Mouse (Mus musculus) kidney, embryonic 15.5 days (tissue): ENCODE results near the gene Gm17334. TPM values are rescaled to one million over a fixed set of nuclear protein-coding genes. Genes with fewer than 3 reads are reported as not detected.

Source experiments
- ATAC-seq: fragments of 200-750 bp; cut with Nextera tagmentation; replicated peaks from 2 replicates; pipeline ENCODE4 v1.8.0; 2017; ENCODE audit warnings: moderate TSS enrichment; ENCODE audit not compliant: low FRiP score
- H3K27ac ChIP-seq: fragments of 300-500 bp; sonication (generic); 2 replicates; pipeline ENCODE4 v1.5.1; 2015; ENCODE audit warnings: mild to moderate bottlenecking, inconsistent platforms
- H3K27me3 ChIP-seq: fragments of 300-500 bp; sonication (generic); 2 replicates; pipeline ENCODE4 v1.6.1; 2015; ENCODE audit warnings: inconsistent platforms
- H3K36me3 ChIP-seq: fragments of 300-500 bp; sonication (generic); 2 replicates; pipeline ENCODE4 v1.6.1; 2015; ENCODE audit warnings: inconsistent platforms
- H3K4me1 ChIP-seq: fragments of 300-500 bp; sonication (generic); 2 replicates; pipeline ENCODE4 v1.6.1; 2015; ENCODE audit warnings: inconsistent platforms
- H3K4me2 ChIP-seq: fragments of 300-500 bp; sonication (generic); 2 replicates; pipeline ENCODE4 v1.6.1; 2015; ENCODE audit warnings: moderate library complexity, mild to moderate bottlenecking, inconsistent platforms
- H3K4me3 ChIP-seq: fragments of 300-500 bp; sonication (generic); replicated peaks from 2 replicates; pipeline ENCODE4 v1.5.1; 2015; ENCODE audit warnings: mild to moderate bottlenecking, inconsistent platforms
- H3K9ac ChIP-seq: fragments of 300-500 bp; sonication (generic); 2 replicates; pipeline ENCODE4 v1.6.1; 2015; ENCODE audit warnings: mild to moderate bottlenecking, inconsistent platforms
- H3K9me3 ChIP-seq: fragments of 300-500 bp; sonication (generic); replicated peaks from 2 replicates; pipeline ENCODE4 v1.6.1; 2016; ENCODE audit warnings: inconsistent platforms
- WGBS: fragments of 180-500 bp; shearing (Covaris S2); methylation state at CpG from one replicate; pipeline ENCODE4 v1.1.7; 2015; ENCODE audit warnings: mixed read lengths; 5-methylcytosine and 5-hydroxymethylcytosine counted together
- polyA plus RNA-seq: library from polyadenylated mRNA; unstranded; fragments of >200 nt; fragmentation: Nextera tagmentation; extraction: Ambion mirVana; gene quantifications from 2 replicates; pipeline ENCODE4 v1.2.1, GENCODE M21; 2015

The Gm17334 gene
- polyA plus RNA-seq, 1 experiment from 2014 or later = 0.23 TPM

DNA sequence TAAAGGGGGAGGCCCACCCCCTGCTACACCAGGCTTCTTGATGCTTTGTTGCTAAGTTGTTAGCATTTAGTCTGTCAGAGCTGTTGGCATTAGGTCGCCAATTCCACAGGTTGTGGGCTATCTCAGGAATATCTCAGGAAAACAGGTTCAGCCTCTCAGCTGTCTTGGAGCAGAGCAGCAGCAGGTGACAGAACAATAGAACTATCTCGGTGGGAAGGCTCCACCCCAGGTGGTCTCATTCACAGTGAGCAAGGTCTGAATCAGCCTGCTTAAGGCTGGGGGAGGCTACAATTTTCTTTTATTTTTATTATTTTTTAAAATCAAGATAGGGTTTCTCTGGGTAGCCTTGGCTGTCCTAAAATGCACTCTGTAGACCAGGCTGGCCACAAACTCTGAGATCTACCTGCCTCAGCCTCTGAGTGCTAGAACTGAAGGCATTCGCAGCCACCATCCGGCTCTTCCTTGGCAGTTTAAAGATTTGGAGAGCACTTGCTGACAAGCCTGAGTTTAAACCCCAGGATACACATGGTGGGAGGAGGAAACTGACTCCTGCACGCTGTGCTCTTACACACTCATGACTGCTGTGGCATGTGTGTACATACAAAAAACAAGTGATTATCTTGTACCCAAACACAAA is 23.2 kb downstream of the Gm17334 start:
- Histone ChIP-seq H3K27ac (no peak overlapping the region), H3K4me3 (no peak overlapping the region), H3K9ac (no peak overlapping the region), H3K36me3 (no peaks in the 10 kb centered on the region), H3K9me3 (no peaks in the 10 kb centered on the region), H3K4me1 (no peaks in the 10 kb centered on the region), H3K27me3 (no peaks in the 10 kb centered on the region), H3K4me2 (no peak overlapping the region)
- ATAC-seq = no peak
- WGBS = 63% methylated on average over 5 of the region's 5 CpGs

DNA sequence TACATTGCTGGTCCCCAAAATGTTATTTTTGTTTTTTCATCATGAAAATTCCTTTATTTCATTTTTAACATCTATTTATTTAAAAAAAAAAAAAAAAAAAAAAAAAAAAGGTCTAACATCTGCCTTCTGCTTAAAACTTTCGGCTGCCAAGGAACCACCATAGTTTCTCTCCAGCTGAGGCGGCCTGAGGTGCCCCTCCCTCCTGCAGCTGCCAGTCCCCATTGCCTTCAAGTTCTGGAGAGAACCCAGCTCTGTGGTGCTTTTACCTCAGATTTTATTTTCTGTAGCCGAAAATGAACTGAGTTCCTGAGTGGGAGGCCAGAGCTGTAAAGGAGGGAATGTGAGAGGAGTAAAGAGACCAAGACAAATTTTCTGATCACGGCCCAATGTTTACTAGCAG is 23.7 kb downstream of the Gm17334 start:
- 67% methylated on average over 4 of the region's 4 CpGs for WGBS
- Histone ChIP-seq H3K36me3 (no peaks in the 10 kb centered on the region), H3K4me3 (no peak overlapping the region), H3K9me3 (no peaks in the 10 kb centered on the region), H3K4me1 (no peaks in the 10 kb centered on the region), H3K4me2 (no peak overlapping the region), H3K27ac (no peak overlapping the region), H3K9ac (no peak overlapping the region), H3K27me3 (no peaks in the 10 kb centered on the region)
- no peak for ATAC-seq

DNA sequence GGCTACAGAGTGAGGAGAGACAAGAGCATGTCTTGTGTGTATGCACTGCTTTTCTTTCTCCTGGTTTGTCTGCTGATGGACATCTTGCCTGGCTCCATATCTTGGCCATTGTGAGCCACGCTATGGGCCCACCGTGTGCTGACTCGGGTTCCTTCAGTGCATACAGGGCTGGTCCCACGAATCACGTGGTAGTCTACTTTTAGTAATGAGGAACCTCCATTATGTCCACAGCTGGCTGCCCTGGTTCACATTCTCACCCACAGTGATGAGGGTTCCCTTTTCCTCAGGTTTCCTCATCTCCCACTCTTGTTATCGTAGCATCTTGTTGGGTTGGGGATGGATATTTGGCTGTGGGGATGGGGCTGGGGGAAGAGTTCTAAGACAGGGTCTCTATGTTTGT is 24.4 kb downstream of the Gm17334 start:
- Histone ChIP-seq H3K9ac (no peak overlapping the region), H3K27me3 (no peaks in the 10 kb centered on the region), H3K4me2 (no peak overlapping the region), H3K36me3 (no peaks in the 10 kb centered on the region), H3K9me3 (no peaks in the 10 kb centered on the region), H3K27ac (no peak overlapping the region), H3K4me1 (no peaks in the 10 kb centered on the region), H3K4me3 (no peak overlapping the region)
- 94% methylated on average over 6 of the region's 6 CpGs for WGBS
- ATAC-seq = no peak

DNA sequence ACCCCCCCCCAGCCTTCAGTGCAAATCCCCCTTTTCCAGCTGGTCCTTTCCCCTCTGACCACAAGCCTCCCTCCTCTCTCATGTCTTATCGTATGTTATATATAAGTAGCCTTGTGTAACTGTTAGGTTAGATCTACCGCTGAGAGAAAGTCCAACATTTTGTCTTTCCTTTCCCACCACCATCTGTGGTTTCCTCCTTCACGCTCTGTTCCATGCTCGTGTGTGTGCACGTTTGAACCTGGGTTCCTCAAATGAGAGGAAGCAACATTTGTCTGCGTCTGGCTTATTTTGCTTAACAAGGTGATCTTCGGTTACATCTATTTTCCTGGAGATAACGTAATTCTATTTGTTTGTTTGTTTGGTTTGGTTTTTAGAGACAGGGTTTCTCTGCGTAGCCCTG is 25.0 kb downstream of the Gm17334 start:
- WGBS = 87% methylated on average over 9 of the region's 9 CpGs
- Histone ChIP-seq H3K9ac (no peak overlapping the region), H3K4me1 (no peaks in the 10 kb centered on the region), H3K4me2 (no peak overlapping the region), H3K4me3 (no peak overlapping the region), H3K36me3 (no peaks in the 10 kb centered on the region), H3K9me3 (no peaks in the 10 kb centered on the region), H3K27ac (no peak overlapping the region), H3K27me3 (no peaks in the 10 kb centered on the region)
- no peak for ATAC-seq

DNA sequence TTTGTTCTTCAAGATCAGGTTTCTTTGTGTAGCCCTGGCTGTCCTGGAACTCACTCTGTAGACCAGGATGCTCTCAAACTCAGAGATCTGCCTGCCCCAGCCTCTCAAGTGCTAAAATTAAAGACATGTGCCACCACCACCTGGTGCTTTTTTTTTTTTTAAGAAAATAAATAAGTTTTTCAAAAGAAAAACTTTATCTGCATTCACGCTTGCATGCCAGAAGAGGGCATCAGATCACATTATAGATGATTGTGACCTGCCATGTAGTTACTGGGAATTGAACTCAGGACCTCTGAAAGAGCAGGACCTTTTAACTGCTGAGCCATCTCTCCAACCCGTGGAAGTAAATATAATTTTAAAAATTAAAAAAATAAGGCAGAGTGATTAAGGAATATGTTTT is 27.7 kb downstream of the Gm17334 start:
- Histone ChIP-seq H3K36me3 (no peaks in the 10 kb centered on the region), H3K4me2 (no peak overlapping the region), H3K27me3 (no peaks in the 10 kb centered on the region), H3K4me3 (no peak overlapping the region), H3K4me1 (no peaks in the 10 kb centered on the region), H3K27ac (no peak overlapping the region), H3K9me3 (no peaks in the 10 kb centered on the region), H3K9ac (no peak overlapping the region)
- 90% methylated on average over 2 of the region's 2 CpGs for WGBS
- ATAC-seq = no peak

DNA sequence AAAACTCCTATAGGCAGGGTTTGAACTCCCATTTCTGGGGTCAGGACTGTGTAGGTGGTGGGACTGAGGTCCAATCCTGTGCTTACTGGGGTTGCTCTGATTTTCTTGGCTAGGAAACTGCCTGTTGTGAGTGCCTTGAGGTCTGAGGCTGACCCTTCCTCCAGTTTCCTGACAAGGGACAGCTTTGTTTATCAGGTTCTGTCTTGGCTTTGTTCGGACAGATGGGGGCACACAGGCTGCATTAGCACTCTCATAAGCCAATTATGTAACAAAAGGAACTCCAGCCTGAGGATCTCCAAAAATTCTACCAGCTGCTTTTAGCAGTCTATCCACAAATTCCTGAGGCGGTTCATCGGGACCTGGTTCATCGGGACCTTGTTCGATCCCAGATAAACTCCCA is 30.6 kb downstream of the Gm17334 start:
- Histone ChIP-seq H3K4me2 (no peak overlapping the region), H3K4me1 (0 out of 2 replicates have a peak, but pooled peaks cover 2% of the 10 kb centered on the region), H3K9me3 (no peaks in the 10 kb centered on the region), H3K27ac (no peak overlapping the region), H3K4me3 (no peak overlapping the region), H3K9ac (no peak overlapping the region), H3K36me3 (no peaks in the 10 kb centered on the region), H3K27me3 (no peaks in the 10 kb centered on the region)
- no peak for ATAC-seq
- WGBS = 50% methylated on average over 5 of the region's 5 CpGs

DNA sequence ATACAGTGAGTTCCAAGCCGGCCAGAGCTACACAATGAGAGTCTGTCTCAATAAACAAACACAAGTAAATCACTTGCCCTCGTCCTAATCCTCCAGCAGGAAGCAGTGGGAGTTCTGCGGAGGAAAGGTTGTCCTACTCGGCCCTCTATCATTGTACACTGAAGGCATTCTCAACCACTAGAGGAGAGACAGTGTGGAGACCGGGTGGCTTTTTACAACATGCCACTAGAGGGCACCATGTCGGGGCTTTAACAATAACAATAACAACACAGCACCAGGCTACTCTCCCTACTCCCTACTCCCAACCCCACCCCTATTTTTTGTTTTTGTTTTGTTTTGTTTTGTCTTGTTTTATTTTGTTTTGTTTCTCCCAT is 35.4 kb downstream of the Gm17334 start:
- Histone ChIP-seq H3K36me3 (no peaks in the 10 kb centered on the region), H3K4me1 (0 out of 2 replicates have a peak, but pooled peaks cover 5% of the 10 kb centered on the region), H3K4me3 (no peak overlapping the region), H3K9ac (no peak overlapping the region), H3K27ac (peak overlapping the region; percentile 37; the same call in 1 of the 2 replicates), H3K4me2 (no peak overlapping the region), H3K9me3 (no peaks in the 10 kb centered on the region), H3K27me3 (no peaks in the 10 kb centered on the region)
- ATAC-seq = no peak
- WGBS = 35% methylated on average over 6 of the region's 6 CpGs

DNA sequence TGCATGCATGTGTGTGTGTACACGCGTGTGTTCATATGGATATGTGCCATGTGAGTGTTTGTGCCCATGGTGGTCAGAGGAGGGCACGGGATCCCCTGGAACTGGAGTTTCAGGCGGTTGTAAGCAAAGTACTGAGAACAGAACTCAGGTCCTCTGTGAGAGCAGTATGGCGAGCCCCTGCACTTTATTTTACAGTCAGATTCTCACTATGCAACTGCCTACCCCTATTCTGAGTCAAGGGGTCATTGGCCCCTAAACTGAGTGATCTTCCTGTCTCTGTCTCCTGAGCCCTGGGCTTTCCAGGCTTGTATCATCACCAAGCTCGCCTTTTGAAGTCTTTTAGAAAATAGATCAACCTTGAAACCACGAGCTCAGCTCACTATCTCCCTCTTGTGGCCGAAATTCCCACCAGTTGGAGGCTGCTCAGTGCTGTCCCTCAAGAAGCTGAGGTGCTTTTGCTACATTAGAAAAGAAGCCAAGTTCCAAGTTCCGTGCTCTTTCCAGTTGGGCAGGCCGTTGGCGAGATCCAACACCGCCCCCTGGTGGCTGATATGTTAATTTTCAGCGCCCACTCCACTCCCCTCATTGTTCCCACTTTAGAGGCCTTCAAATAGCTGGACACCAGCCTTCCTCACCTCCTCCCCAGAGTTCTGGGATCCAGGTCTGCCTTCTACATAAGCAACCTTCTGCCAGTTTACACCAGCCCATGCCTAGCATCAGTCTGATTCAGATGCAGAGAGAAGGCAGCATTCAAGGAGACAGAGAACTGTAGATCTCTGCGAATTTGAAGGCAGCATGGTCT is 36.0 kb downstream of the Gm17334 start:
- ATAC-seq = peak; percentile 69
- H3K9ac ChIP-seq = no peak overlapping the region
- H3K27me3 ChIP-seq = no peaks in the 10 kb centered on the region
- H3K9me3 ChIP-seq = no peaks in the 10 kb centered on the region
- whole genome bisulfite sequencing = 50% methylated on average over 14 of the region's 14 CpGs
- H3K4me2 ChIP-seq = no peak overlapping the region
- no peaks in the 10 kb centered on the region for H3K36me3 ChIP-seq
- H3K4me3 ChIP-seq = no peak overlapping the region
- H3K27ac ChIP-seq = peak overlapping the region; percentile 37; the same call in 1 of the 2 replicates
- H3K4me1 ChIP-seq = 0 out of 2 replicates have a peak, but pooled peaks cover 5% of the 10 kb centered on the region

DNA sequence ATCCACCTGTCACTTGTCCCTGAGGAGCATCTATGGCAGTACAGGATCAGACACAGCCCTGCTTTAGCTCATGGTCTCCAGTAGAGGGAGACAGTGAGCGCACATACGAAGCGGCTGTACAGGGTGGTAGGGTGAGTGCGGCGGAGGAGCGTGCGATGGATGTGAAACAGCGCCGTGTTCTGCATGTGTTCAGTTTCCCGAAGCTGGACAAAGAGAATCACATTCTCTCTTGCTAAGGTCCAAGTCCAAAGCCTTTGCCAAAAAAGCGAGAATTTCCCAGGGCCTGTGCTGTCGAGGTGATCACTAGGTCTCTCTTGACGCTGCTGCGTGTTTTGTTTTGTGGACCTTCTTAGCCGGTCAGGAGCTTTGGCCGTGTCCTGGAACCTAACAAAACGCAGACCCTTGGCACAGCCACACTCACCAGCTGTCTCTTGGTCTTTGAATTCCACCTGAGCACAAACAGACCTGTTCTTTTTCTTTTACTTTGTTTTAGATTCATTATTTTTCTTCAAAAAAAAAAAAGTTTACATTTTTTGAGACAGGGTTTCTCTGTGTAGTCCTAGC is 37.2 kb downstream of the Gm17334 start:
- Histone ChIP-seq H3K4me2 (peak overlapping the region; percentile 57), H3K27me3 (no peaks in the 10 kb centered on the region), H3K9me3 (no peaks in the 10 kb centered on the region), H3K36me3 (no peaks in the 10 kb centered on the region), H3K9ac (no peak overlapping the region), H3K27ac (no peak overlapping the region), H3K4me3 (peak overlapping the region; percentile 24; the same call in 1 of the 2 replicates), H3K4me1 (0 out of 2 replicates have a peak, but pooled peaks cover 5% of the 10 kb centered on the region)
- ATAC-seq = peak; percentile 69; the same call in 1 of the 2 replicates
- WGBS = 37% methylated on average over 17 of the region's 17 CpGs

DNA sequence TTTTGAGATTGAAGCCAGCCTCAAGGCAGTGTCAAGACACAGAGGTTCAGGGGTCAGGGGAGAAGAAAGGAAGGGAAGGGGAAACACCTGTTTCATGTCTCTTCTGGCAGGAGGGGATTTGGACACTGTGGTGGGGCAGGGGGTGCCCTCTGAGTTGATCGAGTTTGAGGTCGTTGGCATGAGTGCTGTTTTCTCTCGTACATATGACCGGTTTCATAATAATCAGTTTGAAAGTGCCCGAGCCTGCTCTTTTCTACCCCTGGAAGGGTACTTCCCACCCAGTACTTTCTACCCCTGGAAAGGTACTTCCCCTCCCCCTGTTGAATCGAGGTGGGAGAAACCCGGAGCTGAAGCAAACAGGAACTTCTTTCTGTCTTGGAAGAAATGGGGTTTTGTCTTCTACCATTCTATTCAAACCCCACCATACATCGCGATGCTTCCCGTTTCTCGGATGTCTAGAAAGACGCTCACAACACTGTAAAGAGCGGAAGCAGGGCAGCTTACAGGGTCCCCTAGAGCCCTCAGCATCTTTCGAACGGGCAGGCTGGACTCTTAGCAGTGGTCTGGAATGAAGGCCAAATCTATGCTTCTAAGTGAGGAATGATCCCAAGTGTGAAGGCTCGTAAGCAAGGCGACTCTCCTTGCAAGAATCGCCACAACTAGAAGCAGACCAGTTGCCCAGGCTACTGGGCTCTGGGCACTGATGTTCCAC is 37.9 kb downstream of the Gm17334 start:
- WGBS = 70% methylated on average over 18 of the region's 18 CpGs
- peak overlapping the region; percentile 57 for H3K4me2 ChIP-seq
- H3K9me3 ChIP-seq = no peaks in the 10 kb centered on the region
- H3K4me1 ChIP-seq = 0 out of 2 replicates have a peak, but pooled peaks cover 5% of the 10 kb centered on the region
- H3K27ac ChIP-seq = no peak overlapping the region
- no peak; the same call in 1 of the 2 replicates for ATAC-seq
- no peak overlapping the region for H3K4me3 ChIP-seq
- H3K9ac ChIP-seq = no peak overlapping the region
- H3K36me3 ChIP-seq = no peaks in the 10 kb centered on the region
- no peaks in the 10 kb centered on the region for H3K27me3 ChIP-seq

DNA sequence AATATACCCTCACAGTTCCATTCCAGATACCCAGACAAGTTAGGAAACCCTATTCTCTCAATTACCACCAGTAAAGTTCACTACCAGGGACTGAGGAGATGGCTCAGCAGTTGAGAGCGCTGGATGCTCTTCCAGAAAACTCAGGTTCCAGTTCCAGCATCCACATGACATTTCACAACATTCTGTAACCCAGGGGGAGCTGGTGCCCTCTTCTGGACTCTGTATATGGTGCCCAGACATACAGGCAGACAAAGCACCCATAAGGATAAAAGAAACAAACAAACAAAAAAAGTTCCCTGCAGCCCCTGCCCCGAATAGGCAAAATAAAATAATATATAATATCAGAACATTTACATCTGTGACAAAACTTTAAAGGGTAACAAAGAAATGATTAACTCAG is 38.6 kb downstream of the Gm17334 start:
- H3K27me3 ChIP-seq = no peaks in the 10 kb centered on the region
- ATAC-seq = no peak
- no peak overlapping the region for H3K4me2 ChIP-seq
- H3K9me3 ChIP-seq = no peaks in the 10 kb centered on the region
- 0 out of 2 replicates have a peak, but pooled peaks cover 5% of the 10 kb centered on the region for H3K4me1 ChIP-seq
- H3K9ac ChIP-seq = no peak overlapping the region
- no peaks in the 10 kb centered on the region for H3K36me3 ChIP-seq
- WGBS = 79% methylated on average over 2 of the region's 2 CpGs
- no peak overlapping the region for H3K27ac ChIP-seq
- no peak overlapping the region for H3K4me3 ChIP-seq

DNA sequence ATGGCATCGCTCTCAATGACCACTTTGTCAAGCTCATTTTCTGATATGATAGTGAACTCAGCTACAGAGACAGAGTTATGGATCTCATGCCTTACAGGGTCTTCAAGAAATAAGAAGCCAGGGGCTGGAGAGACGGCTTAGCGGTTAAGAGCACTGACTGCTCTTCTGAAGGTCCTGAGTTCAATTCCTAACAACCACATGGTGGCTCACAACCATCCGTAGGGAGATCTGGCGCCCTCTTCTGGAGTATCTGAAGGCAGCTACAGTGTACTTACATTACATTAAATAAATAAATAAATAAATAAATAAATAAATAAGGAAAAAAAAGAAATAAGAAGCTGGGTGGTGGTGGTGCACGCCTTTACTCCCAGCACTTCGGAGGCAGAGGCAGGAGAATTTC is 39.2 kb downstream of the Gm17334 start:
- no peak overlapping the region for H3K9ac ChIP-seq
- H3K36me3 ChIP-seq = no peaks in the 10 kb centered on the region
- no peaks in the 10 kb centered on the region for H3K9me3 ChIP-seq
- H3K27ac ChIP-seq = no peak overlapping the region
- H3K4me3 ChIP-seq = no peak overlapping the region
- 88% methylated on average over 7 of the region's 7 CpGs for WGBS
- no peaks in the 10 kb centered on the region for H3K27me3 ChIP-seq
- no peak for ATAC-seq
- no peak overlapping the region for H3K4me2 ChIP-seq
- 0 out of 2 replicates have a peak, but pooled peaks cover 5% of the 10 kb centered on the region for H3K4me1 ChIP-seq
